Mouse (Mus musculus) inflammation-experienced regulatory T-cells, adult 6 months (primary cell): Measurements from ENCODE around the gene Ehmt2. TPM values are rescaled to one million over a fixed set of nuclear protein-coding genes. Genes with fewer than 3 reads are reported as not detected.
"Not testable (repeated sequence)": the region's sequence is repeated elsewhere in the genome, so short reads cannot be mapped to it uniquely, and the experiment has no call there.

Source experiments
- ATAC-seq: one replicate; pipeline ENCODE4 v1.8.0; 2017
- polyA plus RNA-seq, 3 experiments: library from polyadenylated mRNA; unstranded; fragments of 100-300 nt; shearing (Covaris generic); gene quantifications; one replicate each; pipeline ENCODE4 v1.2.1; 2017

The Ehmt2 gene
- polyA plus RNA-seq, 3 experiments from 2014 or later = 27.1 to 32.6 (median 29.4) TPM

- no peak for ATAC-seq
Measured at GRCm38 (mm10) chr17:34954831-34955230, 56.6 kb downstream of the Ehmt2 start.

- no peak for ATAC-seq
Measured at GRCm38 (mm10) chr17:34955884-34956283, 57.6 kb downstream of the Ehmt2 start.

GRCm38 (mm10) chr17:34956340-34956739, 58.1 kb downstream of the Ehmt2 start:
- no peak for ATAC-seq

GRCm38 (mm10) chr17:34957291-34957690, 59.0 kb downstream of the Ehmt2 start:
- not testable (repeated sequence) for ATAC-seq

GRCm38 (mm10) chr17:34957966-34958365, 59.7 kb downstream of the Ehmt2 start:
- not testable (repeated sequence) for ATAC-seq

- peak; percentile 19 for ATAC-seq
Measured at GRCm38 (mm10) chr17:34958734-34959129, 60.5 kb downstream of the Ehmt2 start.

GRCm38 (mm10) chr17:34959130-34959778, 61.0 kb downstream of the Ehmt2 start, which contains the start of gene Hspa1b:
TSS of gene Hspa1b (minus strand) at chr17:34959238.
- ATAC-seq = peak; percentile 95

GRCm38 (mm10) chr17:34959881-34960515, 61.7 kb downstream of the Ehmt2 start:
- ATAC-seq = no peak

GRCm38 (mm10) chr17:34960702-34961493, 62.6 kb downstream of the Ehmt2 start:
- no peak for ATAC-seq

- no peak for ATAC-seq
Measured at GRCm38 (mm10) chr17:34962125-34962524, 63.9 kb downstream of the Ehmt2 start.

- ATAC-seq = no peak
Measured at GRCm38 (mm10) chr17:34962841-34963240, 64.6 kb downstream of the Ehmt2 start.

Other genes starting within 250 kb of the Ehmt2 start
- gene Tnxb, start 227.9 kb upstream of the Ehmt2 start, polyA plus RNA-seq = not detected
- under 1 TPM in 1 of 3 experiments, not detected in 2; 0.08 TPM for gene C4b, start 154.6 kb upstream of the Ehmt2 start, polyA plus RNA-seq
- gene Cyp21a1, start 93.9 kb upstream of the Ehmt2 start, polyA plus RNA-seq = not detected
- gene Stk19, start 61.5 kb upstream of the Ehmt2 start, polyA plus RNA-seq = 10 to 100 TPM; 30.4 to 44.5 (median 37.2) TPM
- gene Dxo, start 61.5 kb upstream of the Ehmt2 start, polyA plus RNA-seq = 10 to 100 TPM; 23.9 to 29.0 (median 27.1) TPM
- 10 to 100 TPM; 28.6 to 34.2 (median 33.7) TPM for gene Skiv2l, start 48.3 kb upstream of the Ehmt2 start, polyA plus RNA-seq
- 10 to 100 TPM; 40.1 to 65.0 (median 47.0) TPM for gene Nelfe, start 48.1 kb upstream of the Ehmt2 start, polyA plus RNA-seq
- gene Cfb, start 36.0 kb upstream of the Ehmt2 start, polyA plus RNA-seq = 1 to 10 TPM in 1 of 3 experiments, under 1 TPM in 2; 0.24 to 2.6 (median 0.37) TPM
- gene Zbtb12, start 19.0 kb upstream of the Ehmt2 start, polyA plus RNA-seq = not detected
- gene Gm20547, start 16.4 kb upstream of the Ehmt2 start, polyA plus RNA-seq = under 1 TPM in 1 of 3 experiments, not detected in 2; 0.26 TPM
- gene C2, start 204 bp upstream of the Ehmt2 start, polyA plus RNA-seq = 1 to 10 TPM in 1 of 3 experiments, not detected in 2; 1.4 TPM
- gene Slc44a4, start 16.0 kb downstream of the Ehmt2 start, polyA plus RNA-seq = not detected
- 10 to 100 TPM; 12.8 to 28.2 (median 27.6) TPM for gene Neu1, start 32.8 kb downstream of the Ehmt2 start, polyA plus RNA-seq
- gene Hspa1b, start 60.8 kb downstream of the Ehmt2 start, polyA plus RNA-seq = under 1 TPM; 0.53 to 0.85 (median 0.80) TPM
- gene Gm20481, start 71.4 kb downstream of the Ehmt2 start, polyA plus RNA-seq = under 1 TPM in 1 of 3 experiments, not detected in 2; 0.94 TPM
- 1 to 10 TPM in 2 of 3 experiments, under 1 TPM in 1; 0.74 to 2.3 (median 1.1) TPM for gene Hspa1a, start 73.7 kb downstream of the Ehmt2 start, polyA plus RNA-seq
- gene Hspa1l, start 74.2 kb downstream of the Ehmt2 start, polyA plus RNA-seq = not detected
- 10 to 100 TPM; 37.7 to 67.4 (median 40.0) TPM for gene Lsm2, start 83.4 kb downstream of the Ehmt2 start, polyA plus RNA-seq
- 10 to 100 TPM; 27.2 to 30.9 (median 30.8) TPM for gene Vars, start 102.5 kb downstream of the Ehmt2 start, polyA plus RNA-seq
- under 1 TPM in 2 of 3 experiments, not detected in 1; 0.10 to 0.28 TPM for gene Vwa7, start 118.1 kb downstream of the Ehmt2 start, polyA plus RNA-seq
- 1 to 10 TPM in 2 of 3 experiments, under 1 TPM in 1; 0.54 to 2.6 (median 1.4) TPM for gene Sapcd1, start 129.5 kb downstream of the Ehmt2 start, polyA plus RNA-seq
- 1 to 10 TPM; 1.3 to 1.4 (median 1.4) TPM for gene Msh5, start 148.3 kb downstream of the Ehmt2 start, polyA plus RNA-seq
- 100 to 1,000 TPM; 487 to 766 (median 514) TPM for gene Clic1, start 151.5 kb downstream of the Ehmt2 start, polyA plus RNA-seq
- gene Ddah2, start 160.6 kb downstream of the Ehmt2 start, polyA plus RNA-seq = 1 to 10 TPM in 2 of 3 experiments, under 1 TPM in 1; 0.91 to 3.0 (median 1.3) TPM
- gene Ly6g6c, start 166.9 kb downstream of the Ehmt2 start, polyA plus RNA-seq = not detected
- not detected for gene Mpig6b, start 167.7 kb downstream of the Ehmt2 start, polyA plus RNA-seq
- not detected for gene Ly6g6e, start 178.4 kb downstream of the Ehmt2 start, polyA plus RNA-seq
- gene Ly6g6d, start 179.6 kb downstream of the Ehmt2 start, polyA plus RNA-seq = not detected
- gene Ly6g6f, start 187.1 kb downstream of the Ehmt2 start, polyA plus RNA-seq = not detected
- 10 to 100 TPM; 22.3 to 26.3 (median 25.6) TPM for gene Abhd16a, start 190.8 kb downstream of the Ehmt2 start, polyA plus RNA-seq
- gene Ly6g5c, start 209.8 kb downstream of the Ehmt2 start, polyA plus RNA-seq = not detected
- 1 to 10 TPM; 1.9 to 8.9 (median 3.9) TPM for gene Ly6g5b, start 217.0 kb downstream of the Ehmt2 start, polyA plus RNA-seq
- 10 to 100 TPM; 57.1 to 87.4 (median 74.3) TPM for gene Gpank1, start 223.0 kb downstream of the Ehmt2 start, polyA plus RNA-seq
- gene Csnk2b, start 223.6 kb downstream of the Ehmt2 start, polyA plus RNA-seq = 100 to 1,000 TPM; 246 to 346 (median 344) TPM
- gene D17H6S53E, start 227.9 kb downstream of the Ehmt2 start, polyA plus RNA-seq = 10 to 100 TPM; 20.0 to 27.1 (median 25.1) TPM
- not detected for gene Apom, start 233.6 kb downstream of the Ehmt2 start, polyA plus RNA-seq
- 10 to 100 TPM; 25.4 to 33.8 (median 29.1) TPM for gene Bag6, start 236.7 kb downstream of the Ehmt2 start, polyA plus RNA-seq